Mouse (Mus musculus) adrenal gland, postnatal 0 days (tissue): ENCODE measurements around the gene Il17re. TPM values are rescaled to one million over a fixed set of nuclear protein-coding genes. Genes with fewer than 3 reads are reported as not detected.

Experiments
- microRNA-seq: library from miRNA; unstranded; fragments of <30 nt; microRNA quantifications from one replicate; pipeline ENCODE4, GENCODE M21; 2016; ENCODE audit warnings: borderline replicate concordance; ENCODE audit not compliant: insufficient number of aligned reads
- polyA plus RNA-seq: library from polyadenylated mRNA; unstranded; fragments of >200 nt; fragmentation: Nextera tagmentation; extraction: Ambion mirVana; gene quantifications from 2 replicates; pipeline ENCODE4 v1.2.1, GENCODE M21; 2015

Il17re gene
- 2.0 and 2.7 TPM in 2 replicates for polyA plus RNA-seq

GRCm38 (mm10) chr6:113457952-113458534 is at the start of gene Il17re:
TSS of gene Il17re (plus strand) at chr6:113458484.

GRCm38 (mm10) chr6:113419199-113419587 is 39.1 kb upstream of the Il17re start, which contains the start of gene Rpusd3:
TSS of gene Rpusd3 (minus strand) at chr6:113419340.

GRCm38 (mm10) chr6:113435664-113436205 is 22.5 kb upstream of the Il17re start, which contains the start of gene Cidec:
TSS of gene Cidec (minus strand) at chr6:113435760.

GRCm38 (mm10) chr6:113442442-113443090 is 15.7 kb upstream of the Il17re start, which contains the start of gene Jagn1:
TSS of gene Jagn1 (plus strand) at chr6:113442569.

GRCm38 (mm10) chr6:113471297-113471936 is 13.1 kb downstream of the Il17re start, which contains the start of gene Il17rc:
TSS of gene Il17rc (plus strand) at chr6:113471427.

GRCm38 (mm10) chr6:113483100-113483615 is 24.9 kb downstream of the Il17re start, which contains the start of gene Creld1:
TSS of gene Creld1 (plus strand) at chr6:113483297.

GRCm38 (mm10) chr6:113501388-113502084 is 43.3 kb downstream of the Il17re start, which contains the start of gene Prrt3:
TSS of gene Prrt3 (minus strand) at chr6:113501931.

Small RNA genes within 50 kb of the gene (microRNA-seq; reads per million reads assigned to microRNA genes)
- gene Gm24387 = not detected

Other genes with a start within 250 kb of the Il17re start
- gene Mtmr14, start 220.6 kb upstream of the Il17re start, polyA plus RNA-seq = 30.8 and 32.0 TPM in 2 replicates
- gene Cpne9, start 176.2 kb upstream of the Il17re start, polyA plus RNA-seq = 0.11 TPM in 2 replicates
- 7.2 and 9.8 TPM in 2 replicates for gene Brpf1, start 151.3 kb upstream of the Il17re start, polyA plus RNA-seq
- gene Ogg1, start 131.5 kb upstream of the Il17re start, polyA plus RNA-seq = 12.6 and 15.8 TPM in 2 replicates
- 101 and 105 TPM in 2 replicates for gene Camk1, start 114.5 kb upstream of the Il17re start, polyA plus RNA-seq
- 28.2 and 43.4 TPM in 2 replicates for gene Tada3, start 80.6 kb upstream of the Il17re start, polyA plus RNA-seq
- gene Arpc4, start 80.4 kb upstream of the Il17re start, polyA plus RNA-seq = 282 and 330 TPM in 2 replicates
- gene Ttll3, start 69.2 kb upstream of the Il17re start, polyA plus RNA-seq = 1.4 and 1.8 TPM in 2 replicates
- gene Rpusd3, start 39.1 kb upstream of the Il17re start, polyA plus RNA-seq = 8.8 and 15.2 TPM in 2 replicates
- 1.2 and 2.2 TPM in 2 replicates for gene Cidec, start 22.7 kb upstream of the Il17re start, polyA plus RNA-seq
- gene Jagn1, start 15.9 kb upstream of the Il17re start, polyA plus RNA-seq = 62.6 and 65.0 TPM in 2 replicates
- 16.6 and 22.4 TPM in 2 replicates for gene Il17rc, start 12.9 kb downstream of the Il17re start, polyA plus RNA-seq
- gene Creld1, start 24.8 kb downstream of the Il17re start, polyA plus RNA-seq = 26.5 and 32.6 TPM in 2 replicates
- gene Prrt3, start 43.4 kb downstream of the Il17re start, polyA plus RNA-seq = 0.62 and 0.69 TPM in 2 replicates
- 107 and 145 TPM in 2 replicates for gene Emc3, start 73.2 kb downstream of the Il17re start, polyA plus RNA-seq
- 2.4 and 3.5 TPM in 2 replicates for gene Fancd2, start 73.2 kb downstream of the Il17re start, polyA plus RNA-seq
- 0.49 and 0.65 TPM in 2 replicates for gene Fancd2os, start 142.2 kb downstream of the Il17re start, polyA plus RNA-seq
- gene Brk1, start 146.3 kb downstream of the Il17re start, polyA plus RNA-seq = 300 and 360 TPM in 2 replicates
- 37.0 and 43.4 TPM in 2 replicates for gene Vhl, start 165.5 kb downstream of the Il17re start, polyA plus RNA-seq
- gene Irak2, start 180.0 kb downstream of the Il17re start, polyA plus RNA-seq = 5.2 and 6.3 TPM in 2 replicates
- 0.47 and 0.94 TPM in 2 replicates for gene Tatdn2, start 238.6 kb downstream of the Il17re start, polyA plus RNA-seq